Mouse (Mus musculus): Measurements from ENCODE around the gene Eno1.

- TF ChIP-seq CTCF (IDR thresholded peaks at IDR 0.05; ENCODE audit: low read depth, low read length) (no peak), GATA1 (IDR thresholded peaks at IDR 0.05; ENCODE audit: borderline replicate concordance, low read length) (no peak), POLR2AphosphoS5 (IDR thresholded peaks at IDR 0.05; ENCODE audit: insufficient replicate concordance, low read depth, low read length) (no peak), GATA2 (IDR thresholded peaks at IDR 0.05; ENCODE audit: borderline replicate concordance, low read depth, low read length) (no peak)
These were observed 1.8 kb upstream of the Eno1 start for GRCm38 (mm10) chr4:150234599-150235327.

Measured in G1E (cell line).